9 mouse cellular contexts compared by ENCODE assay signal in the genomic region with DNA sequence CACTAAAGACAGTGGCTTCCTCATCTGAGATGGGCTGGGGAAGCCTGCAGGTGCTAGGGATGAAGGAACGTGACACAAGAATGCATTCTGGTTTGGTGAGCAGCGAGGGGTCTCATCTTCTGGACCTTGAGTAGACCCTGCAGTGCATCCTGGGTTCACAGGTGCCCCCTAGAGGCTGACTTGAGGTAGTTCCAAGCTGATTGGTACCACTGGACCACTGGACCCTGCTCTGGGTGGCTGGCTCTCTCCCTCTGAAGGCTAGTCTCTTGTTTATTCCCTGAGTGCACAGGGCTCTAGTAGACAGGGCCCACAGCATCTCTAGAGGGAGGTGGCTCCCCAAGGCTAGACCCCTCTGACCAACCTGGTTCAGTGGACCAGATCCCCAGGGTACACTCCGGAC. TPM values are rescaled to one million over a fixed set of nuclear protein-coding genes. Genes with fewer than 3 reads are reported as not detected.
DNase-seq lines count a peak whose midpoint lies in the region; TF ChIP-seq lines count a peak whose summit lies in the region.
"Had no signal": no experiment of that assay in that cellular context is flagged by ENCODE, and none has a peak within 500 bp of the region (broad histone marks: within the 10 kb centered on the region; RNA-seq: fewer than 3 reads in every experiment).

No protein-coding gene starts in this region.

- peak; percentile 28 for DNase-seq in adrenal gland, adult 2 months
- DNase-seq in adrenal gland, adult 8-10 months, result no peak
- DNase-seq in layer of hippocampus, adult 2 months (ENCODE audit: low spot score in 2 of 2), result no peak
- DNase-seq in layer of hippocampus, postnatal 10 days (ENCODE audit: low spot score in 2 of 2), result no peak
- DNase-seq in NIH3T3 (ENCODE audit: low read depth), result peak; percentile 36
- DNase-seq in naive thymus-derived CD4-positive, alpha-beta T cell, adult 2 months (ENCODE audit: low read depth), result peak; percentile 43
- DNase-seq in embryonic facial prominence, embryonic 10.5 days (ENCODE audit: low spot score), result no peak
- no peak for DNase-seq in c-Kit-positive CD71-positive TER-119-positive erythroid progenitor cells, embryonic 14.5 days (ENCODE audit: low spot score)

- peaks cover 40% of the 10 kb centered on the region for H3K4me1 ChIP-seq in embryonic facial prominence, embryonic 10.5 days

- H3K27ac ChIP-seq in layer of hippocampus, adult 2 months, result no peak overlapping the region
- no peak overlapping the region for H3K27ac ChIP-seq in embryonic facial prominence, embryonic 10.5 days (replicated peaks)

- no peaks in the 10 kb centered on the region for H3K36me3 ChIP-seq in embryonic facial prominence, embryonic 10.5 days (replicated peaks)
- H3K36me3 ChIP-seq: heart, embryonic 15.5 days had no signal

- TF ChIP-seq CTCF in layer of hippocampus, adult 2 months (conservative IDR thresholded peaks at IDR 0.05), result peak; percentile 77

- no peaks in the 10 kb centered on the region for H3K9me3 ChIP-seq in embryonic facial prominence, embryonic 10.5 days
- H3K9me3 ChIP-seq: heart, embryonic 15.5 days had no signal

- no peak overlapping the region for H3K4me3 ChIP-seq in layer of hippocampus, adult 2 months
- no peak overlapping the region for H3K4me3 ChIP-seq in embryonic facial prominence, embryonic 10.5 days
- H3K4me3 ChIP-seq: heart, embryonic 15.5 days had no signal

- H3K27me3 ChIP-seq in embryonic facial prominence, embryonic 10.5 days (replicated peaks; ENCODE audit: low read depth, poor library complexity, severe bottlenecking), result peaks cover 39% of the 10 kb centered on the region

- WGBS in embryonic facial prominence, embryonic 10.5 days, result 61% methylated on average over 3 of the region's 3 CpGs

RNA-seq across cellular contexts. Expression of a gene that starts 6.7 kb away (rescaled TPM):
- 10 to 100 TPM in 1 of 2 experiments, 1 to 10 TPM in 1; 5.6 to 13.0 TPM for total RNA-seq in adrenal gland, adult 2 months (2021)
- 2.7 and 2.9 TPM in 2 replicates for polyA plus RNA-seq in adrenal gland, adult 2 months (2012; rRNA removed)
- total RNA-seq in adrenal gland, adult 8-10 months (2022), result 10 to 100 TPM in 2 of 4 experiments, 1 to 10 TPM in 2; 7.7 to 16.5 (median 12.9) TPM
- 10 to 100 TPM; 17.7 to 20.2 TPM for total RNA-seq in layer of hippocampus, adult 2 months (2021)
- 10 to 100 TPM; 16.6 to 18.9 TPM for total RNA-seq in layer of hippocampus, postnatal 10 days (2021)
- 16.7 and 17.5 TPM in 2 replicates for polyA plus RNA-seq in embryonic facial prominence, embryonic 10.5 days (2016; fragmentation: Nextera tagmentation; extraction: Ambion mirVana)

Comparison
In these comparisons a context has a peak if more than half of its experiments do, and no peak if none do; other contexts are left out.
1. DNase-seq: peak in adrenal gland, adult 2 months (single experiment), NIH3T3 (single experiment) and naive thymus-derived CD4-positive, alpha-beta T cell, adult 2 months (single experiment); none in adrenal gland, adult 8-10 months (single experiment), layer of hippocampus, adult 2 months (0 of 2), layer of hippocampus, postnatal 10 days (0 of 2), embryonic facial prominence, embryonic 10.5 days (single experiment) and c-Kit-positive CD71-positive TER-119-positive erythroid progenitor cells, embryonic 14.5 days (single experiment).